Mouse (Mus musculus): ENCODE measurements at regions not wholly inside any gene's neighbourhood (a gene's known extent, or its start where the extent isn't known, plus 50 kb on each side); places are given as distances from the start of the nearest gene placed in this dataset.

GRCm38 (mm10) chr5:126266929-126267609 lies 735.5 kb downstream of the Tmem132b start:
- TF ChIP-seq CTCF (IDR thresholded peaks at IDR 0.05; ENCODE audit: extremely low read depth, insufficient read length, insufficient replicate concordance, low read depth, low read length) (no peak), POLR2A (IDR thresholded peaks at IDR 0.05; ENCODE audit: low read depth, low read length) (no peak)

Measured in small intestine, adult 2 months (tissue).